Mouse (Mus musculus) right cerebral cortex, postnatal 4 days (tissue): Measurements from ENCODE around the gene Slc12a7.

Source experiments
- DNase-seq: peaks from one replicate; pipeline ENCODE4 v3.0.0-alpha.2; 2022

Slc12a7 gene

DNA sequence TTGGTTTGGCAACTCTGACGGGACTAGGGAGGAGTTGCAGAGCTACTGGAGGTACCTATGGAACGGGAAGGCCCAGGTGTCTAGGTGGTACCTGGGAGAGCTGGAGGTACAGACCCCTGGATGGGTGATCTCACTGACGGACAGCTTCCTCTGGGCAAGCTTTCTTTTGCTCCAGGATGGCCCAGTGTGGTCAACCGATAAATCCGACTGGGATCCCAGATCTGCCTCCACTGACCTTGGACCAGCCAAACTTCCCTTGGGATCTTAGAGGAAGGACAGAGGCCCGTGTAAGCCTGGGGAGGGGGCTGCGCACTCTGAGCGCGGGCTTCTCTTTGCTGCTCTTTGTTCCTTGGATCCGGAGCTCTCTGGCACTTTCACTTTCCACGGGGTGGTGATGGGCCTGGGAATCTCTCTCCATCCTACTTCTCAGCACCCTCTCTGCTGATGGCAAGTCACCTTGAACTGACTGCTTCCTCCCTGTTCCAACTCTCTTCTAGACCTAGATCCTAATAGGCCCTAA, 31.4 kb downstream of the Slc12a7 start:
- DNase-seq = no peak

DNA sequence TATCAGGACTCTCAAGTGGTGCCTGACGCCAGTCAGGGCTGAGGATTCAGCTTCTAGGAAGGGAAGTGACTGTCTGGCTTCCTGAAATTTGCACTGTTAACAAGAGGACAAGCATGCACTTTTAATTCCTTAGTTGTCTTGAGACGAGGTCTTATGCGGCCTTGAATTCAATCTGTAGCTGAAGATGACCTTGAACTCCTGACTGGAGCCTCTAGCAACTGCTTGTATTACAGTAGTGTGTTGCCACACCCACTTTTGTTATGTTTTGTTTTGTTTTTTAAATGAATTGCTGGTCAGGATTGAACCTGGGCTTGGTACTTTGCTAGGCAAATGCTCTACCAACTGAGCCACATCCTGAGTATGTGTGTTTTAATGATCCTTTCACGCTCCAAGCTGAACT, 32.5 kb downstream of the Slc12a7 start:
- no peak for DNase-seq

DNA sequence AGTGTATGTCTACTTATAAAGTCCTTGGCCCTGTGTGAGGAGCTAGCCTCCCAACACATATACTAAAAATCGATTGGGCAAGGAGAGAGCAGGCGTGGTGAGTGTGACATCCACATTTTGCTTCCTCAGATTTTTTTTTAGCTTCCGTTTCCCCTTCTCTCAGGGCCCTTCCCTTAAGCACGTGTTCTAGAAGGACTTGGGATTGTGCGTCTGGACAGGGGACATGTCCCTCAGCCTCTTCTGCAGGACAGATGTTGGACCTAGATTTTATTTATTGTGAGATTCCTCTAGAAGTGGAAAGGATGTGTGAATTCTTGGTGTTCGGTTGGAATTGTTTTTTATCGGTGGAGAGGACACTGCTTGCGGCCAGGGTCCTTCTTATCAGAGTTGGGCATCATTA, 34.3 kb downstream of the Slc12a7 start:
- DNase-seq = no peak

DNA sequence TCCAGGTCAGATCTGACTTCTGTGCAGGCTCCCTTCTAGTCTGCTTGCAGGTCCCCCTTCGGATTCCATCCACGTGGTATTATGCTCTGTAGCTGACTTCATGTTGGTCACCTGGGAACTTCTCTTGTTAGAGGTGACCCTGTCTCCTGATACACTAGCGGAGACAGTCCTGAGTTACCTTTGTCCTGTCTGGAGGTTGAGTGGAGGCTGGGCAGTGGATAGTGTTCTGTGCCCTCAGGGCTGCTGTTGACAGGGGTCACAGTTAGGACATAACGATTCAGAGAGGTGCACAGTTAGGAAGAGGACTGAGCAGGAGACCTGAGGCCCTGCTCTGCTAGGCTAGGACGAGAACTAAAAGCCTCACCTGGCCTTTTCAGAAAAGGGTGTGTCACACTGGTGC, 34.9 kb downstream of the Slc12a7 start:
- DNase-seq = no peak

DNA sequence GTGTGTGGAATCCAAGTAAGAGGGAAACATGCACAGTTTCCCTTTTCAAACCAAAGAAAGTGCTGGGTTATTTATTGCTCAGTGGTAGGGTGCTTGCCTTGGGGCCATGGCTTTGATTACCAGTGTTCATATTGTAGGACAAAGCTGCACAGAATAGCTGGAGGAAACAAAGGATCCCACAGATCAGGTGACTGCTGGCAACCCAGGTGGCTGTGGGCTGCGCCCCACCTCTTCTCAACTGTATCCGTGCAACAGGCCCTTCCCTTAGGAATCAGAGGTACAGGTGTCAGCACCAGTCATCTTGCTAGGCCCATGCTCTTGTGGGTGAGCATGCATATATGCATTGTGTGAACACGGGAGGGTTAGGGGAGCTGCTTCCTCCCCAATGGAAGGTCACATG, 35.4 kb downstream of the Slc12a7 start:
- no peak for DNase-seq

DNA sequence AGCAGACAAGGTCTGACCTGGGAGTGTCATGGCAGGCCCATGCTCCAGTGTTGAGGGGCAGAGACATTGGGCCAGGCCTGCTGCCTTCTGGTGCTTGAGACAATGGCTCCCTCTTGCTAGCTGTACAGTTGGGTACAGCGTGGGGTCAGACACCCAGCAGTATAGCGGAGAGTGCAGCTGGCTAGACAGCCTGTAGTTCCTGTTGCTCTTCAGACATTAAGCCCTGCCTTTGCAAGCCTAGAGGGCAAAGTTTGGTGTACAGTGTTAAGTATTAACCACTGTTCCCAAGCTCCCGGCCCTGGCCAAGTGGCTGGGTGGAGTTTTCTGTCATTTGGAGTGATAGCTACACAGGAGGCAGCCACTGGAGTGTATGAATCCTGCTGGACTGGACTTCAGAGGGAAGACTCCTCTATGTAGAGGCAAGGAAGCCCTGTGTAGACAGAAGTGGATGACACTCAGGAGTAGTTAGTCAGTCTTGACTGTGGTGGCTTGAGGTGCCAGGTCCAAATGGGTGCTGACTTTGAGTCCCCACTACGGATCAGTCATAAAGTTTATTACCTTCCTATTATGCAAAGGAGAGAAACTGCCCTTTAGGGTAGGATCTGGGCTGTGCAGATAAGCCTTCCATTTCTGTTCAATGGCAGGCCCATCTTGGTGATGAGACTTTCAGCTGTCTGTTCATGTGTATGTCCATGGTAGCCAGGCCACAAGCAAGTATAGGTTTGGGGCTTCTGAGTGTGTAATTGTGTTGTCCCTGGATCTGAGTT, 37.2 kb downstream of the Slc12a7 start:
- DNase-seq = no peak

DNA sequence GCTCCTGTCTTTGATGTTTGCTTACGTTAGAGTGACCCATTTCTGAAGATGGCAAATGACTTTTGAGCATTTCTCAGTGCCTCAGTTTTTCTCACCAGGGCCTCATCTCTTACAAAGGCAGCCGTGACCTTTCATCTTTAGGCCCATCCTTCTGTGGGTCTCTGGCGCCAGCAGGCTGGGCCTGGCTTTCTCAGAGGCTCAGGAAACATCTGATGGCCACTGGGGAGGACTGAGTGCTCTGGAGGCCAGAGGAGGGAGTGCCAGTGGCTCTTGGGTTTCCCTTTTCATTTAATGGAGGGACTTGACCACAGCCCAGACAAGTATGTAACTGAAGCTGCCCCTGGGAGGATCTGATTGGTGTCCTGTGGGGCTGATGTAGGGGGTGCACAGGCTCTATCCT, 38.2 kb downstream of the Slc12a7 start:
- DNase-seq = no peak

DNA sequence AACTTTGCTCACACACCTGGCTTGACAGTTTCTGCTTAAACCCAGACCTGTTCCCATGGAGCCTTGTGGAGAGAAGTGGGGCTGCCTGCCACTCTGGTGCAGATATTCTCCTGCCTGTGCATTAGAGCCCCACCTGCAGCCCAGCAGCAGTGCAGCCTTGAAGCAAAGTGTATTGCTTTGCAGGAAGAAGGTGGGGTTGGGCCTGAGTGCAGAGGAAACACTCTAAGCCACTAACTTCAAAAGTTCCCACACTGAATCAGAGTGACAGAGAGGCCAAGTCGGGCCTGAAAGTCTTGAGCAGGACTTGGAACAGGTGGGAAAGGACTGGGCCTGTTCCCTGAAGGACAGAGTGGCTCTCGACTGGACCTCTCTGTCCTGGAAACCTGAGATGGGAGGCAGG, 39.8 kb downstream of the Slc12a7 start:
- DNase-seq = no peak

DNA sequence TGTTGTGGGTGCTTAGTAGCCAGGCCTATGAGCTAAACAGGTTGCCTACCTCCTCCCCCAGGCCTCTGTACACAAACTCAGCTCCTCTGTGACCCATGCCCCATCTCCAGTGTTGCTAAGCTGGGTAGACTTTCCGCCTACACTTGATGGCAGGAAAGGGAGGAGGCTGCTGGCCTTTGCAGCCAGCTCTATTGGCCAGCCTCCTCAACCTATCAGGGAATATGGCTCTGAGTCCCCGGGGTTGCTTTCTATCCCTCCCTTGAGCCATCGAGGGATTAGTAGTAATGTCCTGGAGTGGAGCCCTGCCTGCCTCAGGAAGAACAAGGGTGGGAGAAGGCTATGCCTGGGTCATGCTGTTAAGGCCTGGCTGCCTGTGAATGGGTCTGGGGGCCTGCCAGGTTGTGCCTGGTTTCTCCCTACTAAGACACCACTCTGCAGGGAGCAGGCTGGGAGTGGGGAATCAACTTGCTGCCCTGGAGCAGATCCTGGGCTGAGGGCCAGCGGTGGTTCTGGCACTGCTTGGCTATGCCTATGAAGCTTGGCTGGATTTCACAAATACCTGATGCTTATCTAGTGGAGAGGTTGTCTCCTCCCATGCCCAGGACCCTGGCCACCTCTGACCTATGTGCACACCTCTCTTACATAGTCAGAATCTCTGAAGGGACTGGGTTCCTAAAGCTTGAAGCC, 40.8 kb downstream of the Slc12a7 start:
- peak; percentile 46 for DNase-seq

DNA sequence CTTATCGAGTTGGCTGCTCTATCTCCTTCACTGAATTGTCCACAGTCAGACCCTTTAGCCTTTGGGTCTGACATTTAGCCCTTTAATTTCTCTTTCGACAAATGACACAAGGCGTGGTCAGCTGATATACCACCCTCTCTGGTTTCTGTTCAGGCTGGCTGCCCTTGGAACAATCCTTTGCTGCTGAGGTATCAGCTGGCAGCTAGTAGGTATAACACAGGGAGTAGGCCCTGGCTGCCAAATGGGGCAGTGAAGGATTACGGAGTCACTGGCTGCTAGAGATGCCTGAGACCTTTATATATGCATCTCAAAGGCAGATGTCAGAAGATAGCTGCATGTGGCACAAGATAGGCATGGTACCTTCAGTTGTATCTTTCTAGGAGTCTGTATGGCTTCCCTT, 42.9 kb downstream of the Slc12a7 start:
- DNase-seq = no peak

DNA sequence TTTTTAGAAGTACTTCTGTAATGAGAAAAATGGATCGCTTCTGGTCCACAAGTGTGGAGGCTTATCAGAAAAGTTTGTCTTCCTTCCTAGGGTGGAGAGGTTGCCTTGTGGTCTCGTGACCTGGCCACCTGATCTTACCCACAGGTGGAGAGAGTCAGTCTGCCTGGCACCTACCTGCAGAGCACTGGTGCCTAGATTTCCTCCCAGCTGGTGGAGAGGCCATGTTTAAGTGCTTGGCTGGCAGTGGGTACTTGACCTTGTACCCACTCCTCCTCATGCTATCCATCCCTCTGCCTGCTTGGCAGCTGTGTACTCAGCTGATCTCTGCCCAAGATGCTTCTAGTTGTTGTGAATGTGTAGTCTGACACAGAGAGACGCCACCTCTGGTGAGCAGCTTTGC, 44.7 kb downstream of the Slc12a7 start:
- DNase-seq = no peak

DNA sequence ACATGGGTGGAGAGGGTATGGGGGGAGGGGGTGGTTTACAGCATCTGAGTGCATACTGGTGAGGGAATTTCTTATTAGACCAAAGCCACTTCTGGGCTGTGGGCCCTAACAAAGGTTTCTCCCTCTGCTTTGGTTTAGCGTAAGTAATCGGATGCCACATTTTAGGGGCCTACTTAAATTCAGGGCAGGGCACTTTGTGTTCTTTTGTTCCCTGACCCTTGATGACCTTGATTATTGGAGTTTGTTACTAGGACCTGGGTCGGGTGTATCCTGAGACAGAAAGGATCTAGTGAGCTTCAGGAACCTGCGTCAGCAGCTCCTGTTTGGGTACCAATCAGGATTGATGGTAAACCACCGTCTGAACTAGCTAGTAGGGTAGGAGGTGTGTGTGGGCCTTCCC, 49.6 kb downstream of the Slc12a7 start:
- no peak for DNase-seq

DNA sequence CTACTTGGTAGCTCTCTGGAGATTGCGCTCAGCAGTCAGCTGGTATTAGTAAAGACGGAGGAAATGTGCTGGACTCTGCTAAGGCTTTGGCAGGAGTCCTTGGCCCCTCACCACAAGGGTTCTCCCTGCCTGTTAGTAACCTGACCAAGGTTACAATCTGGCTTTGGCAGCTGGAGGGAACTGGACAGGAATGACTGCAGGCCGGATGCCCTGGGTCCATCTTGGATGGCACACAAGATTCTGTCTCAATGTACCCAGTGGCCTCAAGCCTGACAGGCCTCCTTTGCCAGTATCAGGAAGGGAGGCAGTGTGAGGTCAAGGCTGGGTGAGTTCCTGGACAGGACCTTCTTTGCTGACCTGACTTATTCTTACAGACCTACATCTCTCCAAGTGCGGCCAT, 59.3 kb downstream of the Slc12a7 start:
- DNase-seq = no peak

DNA sequence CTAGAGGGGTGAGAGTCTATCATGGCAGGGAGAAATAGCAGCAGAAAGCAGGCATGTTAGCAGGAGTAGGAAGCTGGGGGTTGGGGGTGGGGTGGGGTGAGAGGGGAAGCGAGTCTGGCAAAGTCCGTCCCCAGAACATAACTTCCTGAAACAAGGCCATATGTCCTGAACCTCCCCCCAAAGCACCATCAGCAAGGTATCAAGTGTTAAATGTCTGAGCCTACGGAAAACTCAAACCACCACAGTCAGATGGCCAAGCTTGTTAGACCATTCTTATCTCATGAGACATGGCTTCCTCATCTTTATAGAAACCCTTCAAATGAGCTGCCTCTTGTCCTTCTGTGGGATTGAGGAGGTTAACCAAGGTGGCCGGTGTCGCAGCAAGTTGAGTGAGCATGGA, 60.3 kb downstream of the Slc12a7 start:
- DNase-seq = no peak

DNA sequence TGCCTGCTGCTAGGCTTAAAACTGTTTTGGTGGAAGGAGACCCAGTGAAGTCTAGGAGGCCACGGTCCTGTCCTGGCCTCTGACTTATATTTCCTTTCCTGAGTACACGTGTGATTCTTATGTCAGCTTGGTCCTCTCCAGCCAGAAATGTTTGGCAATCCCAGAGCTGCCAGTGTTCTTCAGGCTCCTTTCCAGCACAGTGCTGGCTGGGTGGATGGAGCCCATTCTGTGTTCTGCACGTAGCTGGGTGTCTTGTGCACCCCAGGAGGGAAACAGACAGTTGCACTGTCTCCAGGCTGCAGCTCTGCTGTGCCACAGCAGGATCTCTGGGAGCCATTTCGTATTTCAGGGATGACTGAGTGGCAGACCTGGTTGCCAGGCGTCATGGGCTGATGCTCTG, 66.2 kb downstream of the Slc12a7 start:
- no peak for DNase-seq

DNA sequence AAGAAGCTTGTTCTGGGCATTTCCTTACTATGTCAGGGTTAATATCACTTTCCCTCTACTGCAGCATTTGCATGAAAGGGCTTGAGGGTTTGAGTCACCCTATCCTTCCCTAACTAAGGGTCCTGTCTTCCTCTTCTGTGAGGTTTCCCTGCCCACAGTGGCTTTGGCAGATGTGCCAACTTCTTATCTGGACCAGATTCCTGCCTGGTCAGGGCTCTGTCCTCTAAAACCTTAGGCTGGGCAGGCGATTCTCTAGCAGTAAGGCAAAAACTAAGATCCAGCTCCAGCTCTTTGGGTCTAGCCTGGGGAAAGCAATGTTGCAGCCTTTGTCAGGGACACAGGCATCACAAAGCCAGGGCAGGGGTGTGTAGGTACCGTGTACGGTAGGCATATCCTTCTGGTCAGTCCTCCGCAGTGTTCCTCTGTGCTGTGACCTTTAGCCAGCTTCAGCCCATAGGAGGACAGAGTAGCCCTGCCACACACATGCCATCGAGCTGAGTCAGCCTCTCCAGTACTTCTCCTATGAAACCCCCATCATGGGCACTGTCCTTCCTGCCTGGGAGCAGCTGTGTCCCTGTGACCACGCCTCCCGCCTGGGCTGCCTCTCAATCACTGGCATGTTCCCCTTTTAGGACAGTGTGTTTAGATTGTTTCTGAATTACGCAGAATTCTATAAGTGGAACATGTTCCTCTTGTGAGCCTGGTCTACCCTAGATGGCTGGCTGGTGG, 70.7 kb downstream of the Slc12a7 start:
- no peak for DNase-seq

DNA sequence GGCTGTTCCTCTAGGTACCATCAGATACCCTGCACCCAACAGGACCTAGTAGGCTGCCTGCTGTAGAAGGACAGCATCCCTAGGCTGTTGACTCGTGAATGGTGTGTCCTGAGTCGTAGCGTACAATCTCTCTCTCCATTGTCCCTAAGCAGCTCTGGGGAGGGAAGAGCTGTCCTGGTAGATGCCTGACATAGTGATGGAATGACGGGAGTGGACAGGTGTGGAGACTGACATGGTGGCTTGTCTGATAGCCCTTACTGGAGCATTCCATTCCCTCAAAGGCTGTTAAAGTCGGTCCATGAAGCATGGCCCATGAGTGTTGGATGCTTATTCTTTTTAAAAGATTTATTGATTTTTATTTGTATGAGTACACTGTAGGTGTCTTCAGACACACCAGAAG, 72.0 kb downstream of the Slc12a7 start:
- no peak for DNase-seq

DNA sequence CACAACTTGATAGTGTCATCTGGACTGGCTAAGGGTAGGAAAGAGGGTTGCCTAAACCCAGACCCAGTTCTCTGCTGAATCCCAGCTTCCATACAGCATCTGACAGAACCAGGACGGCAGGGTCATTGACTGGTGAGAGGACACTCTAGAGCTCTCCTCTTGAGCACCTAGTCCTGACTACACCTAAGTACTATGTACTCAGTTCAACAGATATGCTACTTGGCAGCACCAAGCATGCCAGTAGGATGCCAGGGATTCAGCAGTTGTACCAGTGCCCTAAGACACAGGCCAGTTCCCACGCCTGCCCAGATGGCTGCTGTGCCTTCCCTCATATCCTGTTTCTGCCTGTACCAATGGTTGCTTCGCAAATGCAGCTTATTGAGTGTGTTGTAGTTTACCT, 80.0 kb downstream of the Slc12a7 start:
- DNase-seq = no peak

DNA sequence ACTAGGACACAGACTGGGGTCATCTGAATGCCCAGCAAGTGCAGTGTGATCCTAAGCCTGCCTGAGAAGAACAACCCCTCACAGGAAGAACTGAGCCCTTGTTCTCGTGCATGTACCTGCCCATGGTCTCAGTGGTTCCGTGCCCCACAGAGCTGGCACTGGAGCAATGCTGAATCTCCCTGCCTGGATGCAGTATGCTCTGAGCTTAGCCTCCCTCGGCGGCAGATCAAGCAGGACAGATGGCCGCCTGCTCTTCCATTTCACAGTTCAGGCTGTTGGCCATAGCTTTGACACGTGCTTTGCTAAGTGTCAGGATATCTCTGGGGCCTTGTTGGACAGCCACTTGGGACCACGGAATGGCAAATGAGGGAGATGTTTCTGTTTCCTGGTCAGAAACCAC, 81.3 kb downstream of the Slc12a7 start:
- no peak for DNase-seq

DNA sequence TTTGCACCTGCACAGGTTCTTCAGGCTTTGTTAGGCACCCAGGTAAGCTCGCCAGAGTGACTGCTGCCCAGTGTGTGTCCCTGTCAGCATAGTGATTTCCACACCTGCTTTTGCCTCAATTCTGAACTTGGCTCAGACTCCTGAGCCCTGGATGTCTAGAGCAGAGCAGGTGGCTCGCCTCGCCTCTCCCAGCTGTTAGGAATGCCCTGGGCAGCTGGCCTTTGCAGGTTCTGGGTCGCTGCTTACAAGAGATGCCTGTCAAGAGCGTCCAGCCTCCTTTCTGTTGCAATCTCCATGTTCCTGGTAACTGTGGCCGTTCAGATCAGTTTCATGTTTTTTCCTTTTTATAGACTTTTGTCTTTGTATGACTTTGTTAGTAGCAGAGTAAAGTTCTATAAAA, 83.4 kb downstream of the Slc12a7 start:
- DNase-seq = no peak

DNA sequence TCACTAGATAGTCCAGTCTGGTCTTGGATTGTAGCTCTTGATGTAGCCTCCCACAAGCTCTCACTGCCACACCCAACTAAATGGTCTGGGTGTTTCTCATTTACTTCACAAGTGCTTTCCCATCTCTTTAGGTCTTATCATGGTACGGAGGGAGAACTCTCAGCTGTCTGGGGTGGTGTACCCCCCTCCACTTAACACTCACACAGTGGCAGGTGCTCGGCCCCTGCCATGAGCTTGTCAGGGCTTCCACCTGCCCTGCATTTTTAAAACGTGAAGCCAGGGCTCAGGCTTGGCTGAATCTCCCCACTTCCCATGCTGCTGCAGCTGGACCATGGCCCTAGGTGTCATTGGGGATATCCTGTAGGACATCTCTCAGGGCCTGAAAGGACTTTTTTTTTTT, 86.0 kb downstream of the Slc12a7 start:
- no peak for DNase-seq

DNA sequence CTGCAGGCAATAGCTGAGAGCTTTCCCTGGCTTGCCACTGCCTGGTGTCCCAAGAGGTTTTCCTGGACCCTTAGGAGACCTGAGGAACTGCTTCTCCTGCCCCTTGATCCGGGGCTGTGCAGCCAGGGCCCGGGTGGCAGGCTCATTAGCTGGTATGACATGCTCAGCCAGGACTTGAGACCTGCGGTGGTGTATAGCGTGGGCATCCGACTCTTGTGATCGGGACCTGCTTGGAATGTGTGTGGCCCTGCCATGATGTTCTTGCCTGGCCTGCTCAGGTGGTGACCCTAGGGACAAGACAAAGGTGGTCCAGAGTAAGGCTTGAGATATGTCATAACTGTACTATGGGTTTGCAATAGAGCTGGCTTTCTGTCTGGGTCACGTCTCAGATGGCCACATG, 88.4 kb downstream of the Slc12a7 start:
- no peak for DNase-seq

DNA sequence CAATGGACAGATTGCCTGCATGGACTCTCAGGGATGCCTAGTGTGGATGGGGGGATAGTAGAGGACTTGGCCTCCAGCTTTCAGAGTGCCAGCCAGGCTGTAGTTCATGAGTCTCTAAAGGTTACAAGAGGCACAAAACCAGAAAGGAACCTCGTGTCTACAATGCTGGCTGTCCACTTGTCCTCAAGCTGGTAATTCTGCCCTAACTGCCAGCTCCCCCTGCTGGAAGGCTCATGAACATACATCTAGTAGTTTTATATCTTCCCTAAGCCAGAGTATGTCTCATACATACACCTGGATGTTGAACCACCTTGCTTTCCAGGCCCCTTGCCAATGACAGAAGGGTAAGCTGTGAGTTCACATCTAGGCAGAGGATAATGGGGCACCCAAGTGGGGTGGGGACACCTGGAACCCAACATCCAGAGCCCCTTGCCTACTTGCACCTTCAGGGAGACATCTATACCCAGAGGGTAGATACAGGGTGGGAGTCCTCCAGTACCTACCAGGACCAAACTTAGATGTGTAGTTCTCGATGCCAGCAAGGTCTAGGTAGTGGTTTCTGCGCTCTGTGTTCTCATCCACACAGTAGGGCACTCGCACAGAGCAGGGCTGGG, 89.4 kb downstream of the Slc12a7 start:
- peak; percentile 27 for DNase-seq

DNA sequence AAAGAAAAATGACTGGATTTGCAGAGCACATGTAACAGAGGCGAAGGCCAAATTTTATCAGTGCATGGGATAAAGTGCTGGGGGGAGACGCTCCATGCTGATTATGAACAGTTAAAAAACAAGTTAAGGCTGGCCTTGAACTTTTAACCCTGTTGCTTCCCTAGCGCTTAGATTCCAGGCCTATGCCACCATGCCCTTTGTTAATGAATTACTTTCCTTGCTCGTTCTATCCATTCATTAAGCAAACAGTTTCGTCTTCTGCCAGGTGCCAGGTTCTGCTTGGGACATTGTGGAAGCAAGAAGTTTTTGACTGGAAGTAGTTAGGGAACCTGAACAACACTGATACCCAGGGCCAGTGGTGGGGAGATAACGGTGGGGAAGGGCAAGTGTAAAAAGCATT, 90.8 kb downstream of the Slc12a7 start:
- no peak for DNase-seq
